Mouse (Mus musculus) hindbrain, embryonic 10.5 days (tissue): ENCODE data around the gene Tmem145. TPM values are rescaled to one million over a fixed set of nuclear protein-coding genes. Genes with fewer than 3 reads are reported as not detected.
"Not testable (repeated sequence)": the region's sequence is repeated elsewhere in the genome, so short reads cannot be mapped to it uniquely, and the experiment has no call there.

Experiments
- DNase-seq: peaks from one replicate; pipeline ENCODE4 v3.0.0-alpha.2; 2017; ENCODE audit warnings: low spot score
- H3K27ac ChIP-seq: fragments of 300-500 bp; sonication (generic); 2 replicates; pipeline ENCODE4 v1.5.1; 2016; ENCODE audit warnings: mild to moderate bottlenecking, moderate library complexity
- H3K27me3 ChIP-seq: fragments of 300-500 bp; sonication (generic); 2 replicates; pipeline ENCODE4 v1.6.1; 2016; ENCODE audit warnings: mild to moderate bottlenecking; ENCODE audit not compliant: poor library complexity, insufficient read depth, severe bottlenecking
- H3K36me3 ChIP-seq: fragments of 300-500 bp; sonication (generic); 2 replicates; pipeline ENCODE4 v1.6.1; 2016; ENCODE audit warnings: mild to moderate bottlenecking, moderate library complexity
- H3K4me1 ChIP-seq: fragments of 300-500 bp; sonication (generic); replicated peaks from 2 replicates; pipeline ENCODE4 v1.6.1; 2016; ENCODE audit warnings: mild to moderate bottlenecking
- H3K4me3 ChIP-seq: fragments of 300-500 bp; sonication (generic); 2 replicates; pipeline ENCODE4 v1.5.1; 2016; ENCODE audit warnings: mild to moderate bottlenecking, moderate library complexity
- H3K9me3 ChIP-seq: fragments of 300-500 bp; sonication (generic); 2 replicates; pipeline ENCODE4 v1.6.1; 2016; ENCODE audit warnings: mild to moderate bottlenecking, moderate library complexity
- WGBS: fragments of 180-500 bp; shearing (Covaris S2); methylation state at CpG from one replicate; pipeline ENCODE4 v1.1.7; 2016; 5-methylcytosine and 5-hydroxymethylcytosine counted together
- polyA plus RNA-seq: library from polyadenylated mRNA; unstranded; fragments of >200 nt; fragmentation: Nextera tagmentation; extraction: Ambion mirVana; gene quantifications from 2 replicates; pipeline ENCODE4 v1.2.1, GENCODE M21; 2016

The Tmem145 gene
- polyA plus RNA-seq, 1 experiment from 2014 or later: 9.1 TPM

- Histone ChIP-seq H3K9me3 (no peaks in the 10 kb centered on the region), H3K27me3 (no peaks in the 10 kb centered on the region), H3K4me1 (peaks cover 23% of the 10 kb centered on the region), H3K36me3 (peaks cover 31% of the 10 kb centered on the region), H3K27ac (no peak overlapping the region), H3K4me3 (no peak overlapping the region)
- 87% methylated on average over 2 of the region's 2 CpGs for WGBS
- DNase-seq: no peak
Observed at GRCm38 (mm10) chr7:25323219-25323618, 17.3 kb downstream of the Tmem145 start.

- Histone ChIP-seq H3K36me3 (peaks cover 47% of the 10 kb centered on the region), H3K4me1 (peaks cover 16% of the 10 kb centered on the region)
- DNase-seq, H3K27me3 ChIP-seq, H3K9me3 ChIP-seq, H3K4me3 ChIP-seq, H3K27ac ChIP-seq: not testable (repeated sequence)
- 89% methylated on average over 6 of the region's 6 CpGs for WGBS
Observed at GRCm38 (mm10) chr7:25325431-25325830, 19.5 kb downstream of the Tmem145 start.

DNA sequence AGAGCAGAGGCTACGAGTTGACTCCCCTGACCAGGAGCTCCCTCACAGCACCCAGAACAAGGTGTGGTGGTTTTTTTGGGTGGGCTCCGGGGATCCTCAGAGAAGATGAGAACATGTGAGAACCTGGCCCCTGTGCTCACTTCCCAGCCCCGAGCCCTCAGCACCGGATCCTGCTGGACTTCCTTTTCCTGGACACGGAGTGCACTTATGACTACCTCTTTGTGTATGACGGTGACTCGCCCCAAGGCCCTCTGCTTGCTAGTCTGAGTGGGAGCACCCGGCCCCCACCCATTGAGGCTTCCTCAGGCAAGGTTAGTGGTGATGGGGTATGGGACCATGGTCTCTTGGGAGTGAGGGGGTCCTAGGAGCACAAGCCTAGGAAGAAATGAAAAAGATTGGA, 20.3 kb downstream of the Tmem145 start:
- Histone ChIP-seq H3K36me3 (peaks cover 53% of the 10 kb centered on the region), H3K9me3 (no peaks in the 10 kb centered on the region), H3K4me1 (peaks cover 13% of the 10 kb centered on the region), H3K27me3 (no peaks in the 10 kb centered on the region), H3K27ac (peak overlapping the region; percentile 29; the same call in 1 of the 2 replicates), H3K4me3 (no peak overlapping the region)
- no peak for DNase-seq
- 90% methylated on average over 8 of the region's 8 CpGs for WGBS

GRCm38 (mm10) chr7:25333596-25334307, 27.8 kb downstream of the Tmem145 start:
- Histone ChIP-seq H3K4me1 (no peaks in the 10 kb centered on the region), H3K27me3 (no peaks in the 10 kb centered on the region), H3K36me3 (peaks cover 86% of the 10 kb centered on the region), H3K9me3 (peaks cover 5% of the 10 kb centered on the region; the same call in 1 of the 2 replicates), H3K4me3 (no peak overlapping the region), H3K27ac (no peak overlapping the region)
- peak; percentile 81 for DNase-seq
- WGBS: 38% methylated on average over 16 of the region's 16 CpGs

- H3K9me3 ChIP-seq: peaks cover 5% of the 10 kb centered on the region; the same call in 1 of the 2 replicates
- H3K27ac ChIP-seq: no peak overlapping the region
- no peaks in the 10 kb centered on the region for H3K4me1 ChIP-seq
- DNase-seq: no peak
- peaks cover 89% of the 10 kb centered on the region for H3K36me3 ChIP-seq
- H3K27me3 ChIP-seq: no peaks in the 10 kb centered on the region
- H3K4me3 ChIP-seq: no peak overlapping the region
- WGBS: 82% methylated on average over 12 of the region's 12 CpGs
Observed at GRCm38 (mm10) chr7:25334472-25334871, 28.6 kb downstream of the Tmem145 start.

DNA sequence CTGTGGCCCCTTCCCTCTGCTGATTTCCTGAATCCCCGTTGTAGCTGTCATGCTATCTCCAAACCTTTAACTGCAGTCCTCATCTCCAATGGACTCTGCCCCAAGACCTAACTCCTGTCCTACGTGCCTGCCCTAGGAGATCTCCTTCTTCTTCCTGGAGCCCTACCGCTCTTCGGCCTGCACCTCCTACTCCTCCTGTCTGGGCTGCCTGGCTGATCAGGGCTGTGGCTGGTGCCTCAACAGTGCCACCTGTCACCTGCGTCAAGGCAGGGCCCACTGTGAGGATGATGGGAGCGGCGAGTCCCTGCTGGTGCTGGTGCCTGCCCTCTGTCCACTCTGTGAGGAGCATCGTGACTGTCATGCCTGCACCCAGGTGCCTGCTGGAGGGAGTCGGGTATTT, 33.4 kb downstream of the Tmem145 start:
- no peak for DNase-seq
- Histone ChIP-seq H3K4me3 (no peak overlapping the region), H3K4me1 (no peaks in the 10 kb centered on the region; the same call in 1 of the 2 replicates), H3K36me3 (peaks cover 91% of the 10 kb centered on the region), H3K27ac (no peak overlapping the region), H3K9me3 (peaks cover 5% of the 10 kb centered on the region; the same call in 1 of the 2 replicates), H3K27me3 (no peaks in the 10 kb centered on the region)
- WGBS: 90% methylated on average over 9 of the region's 9 CpGs

DNA sequence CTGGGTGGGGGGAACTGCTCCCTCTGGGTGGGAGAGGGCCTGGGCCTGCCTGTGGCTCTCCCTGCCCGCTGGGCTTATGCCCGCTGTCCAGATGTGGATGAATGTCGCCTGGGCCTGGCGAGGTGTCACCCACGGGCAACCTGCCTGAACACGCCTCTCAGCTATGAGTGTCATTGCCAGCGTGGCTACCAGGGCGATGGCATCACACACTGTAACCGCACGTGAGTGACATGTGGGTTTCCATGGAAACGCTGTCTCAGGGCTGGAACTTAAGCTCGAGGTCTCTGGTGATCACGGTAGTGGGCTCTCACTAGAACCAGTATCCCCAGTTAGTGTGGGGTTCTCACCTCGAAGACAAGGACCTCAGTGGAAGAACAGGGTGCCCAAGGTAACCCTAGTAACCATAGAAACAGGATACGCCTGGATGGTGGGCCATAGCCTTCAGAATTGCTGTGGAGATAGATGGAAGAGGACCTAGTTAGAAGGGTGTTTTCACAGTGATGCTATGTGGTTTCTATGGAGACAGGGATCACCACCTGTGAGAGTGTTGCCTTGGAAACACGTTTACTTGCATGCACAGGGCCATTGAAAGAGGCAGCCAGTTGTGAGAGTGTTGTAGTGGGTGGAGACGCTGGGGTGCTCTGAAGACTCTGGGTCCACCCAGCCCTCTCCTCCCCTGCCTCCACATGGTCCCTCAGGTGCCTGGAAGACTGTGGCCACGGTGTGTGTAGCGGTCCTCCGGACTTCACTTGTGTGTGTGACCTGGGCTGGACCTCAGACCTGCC, 35.3 kb downstream of the Tmem145 start:
- Histone ChIP-seq H3K36me3 (peaks cover 89% of the 10 kb centered on the region), H3K4me1 (no peaks in the 10 kb centered on the region; the same call in 1 of the 2 replicates), H3K9me3 (peaks cover 5% of the 10 kb centered on the region; the same call in 1 of the 2 replicates), H3K27ac (no peak overlapping the region), H3K4me3 (no peak overlapping the region), H3K27me3 (no peaks in the 10 kb centered on the region)
- 82% methylated on average over 20 of the region's 20 CpGs for WGBS
- no peak for DNase-seq

GRCm38 (mm10) chr7:25348861-25349260, 43.0 kb downstream of the Tmem145 start:
- Histone ChIP-seq H3K27me3 (no peaks in the 10 kb centered on the region), H3K4me3 (no peak overlapping the region), H3K27ac (no peak overlapping the region), H3K4me1 (no peaks in the 10 kb centered on the region), H3K9me3 (peaks cover 22% of the 10 kb centered on the region), H3K36me3 (peaks cover 97% of the 10 kb centered on the region)
- no peak for DNase-seq
- 87% methylated on average over 8 of the region's 8 CpGs for WGBS

GRCm38 (mm10) chr7:25358721-25359206, 52.9 kb downstream of the Tmem145 start:
- H3K9me3 ChIP-seq: no peaks in the 10 kb centered on the region
- H3K27ac ChIP-seq: peak overlapping the region; percentile 83
- peaks cover 24% of the 10 kb centered on the region for H3K4me1 ChIP-seq
- peak; percentile 67 for DNase-seq
- peaks cover 98% of the 10 kb centered on the region for H3K36me3 ChIP-seq
- H3K27me3 ChIP-seq: no peaks in the 10 kb centered on the region
- peak overlapping the region; percentile 24 for H3K4me3 ChIP-seq
- WGBS: 58% methylated on average over 19 of the region's 19 CpGs

DNA sequence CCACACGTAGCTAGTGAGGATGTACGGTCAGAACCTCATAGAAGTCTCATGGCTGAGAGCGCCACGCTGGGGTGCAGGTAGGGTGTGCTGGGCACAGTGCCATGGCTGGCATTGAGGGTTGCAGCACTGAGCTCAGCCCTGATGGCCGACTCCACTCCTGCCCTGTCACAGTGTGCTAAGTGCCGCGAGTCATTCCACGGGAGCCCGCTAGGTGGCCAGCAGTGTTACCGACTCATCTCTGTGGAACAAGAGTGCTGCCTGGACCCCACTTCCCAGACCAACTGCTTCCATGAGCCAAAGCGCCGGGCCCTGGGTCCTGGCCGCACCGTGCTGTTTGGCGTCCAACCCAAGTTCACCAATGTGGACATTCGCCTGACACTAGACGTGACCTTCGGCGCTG, 57.2 kb downstream of the Tmem145 start:
- 89% methylated on average over 19 of the region's 19 CpGs for WGBS
- H3K4me3 ChIP-seq: no peak overlapping the region
- H3K36me3 ChIP-seq: peaks cover 68% of the 10 kb centered on the region
- H3K27me3 ChIP-seq: peaks cover 35% of the 10 kb centered on the region
- no peaks in the 10 kb centered on the region for H3K9me3 ChIP-seq
- DNase-seq: no peak
- peaks cover 60% of the 10 kb centered on the region for H3K4me1 ChIP-seq
- no peak overlapping the region for H3K27ac ChIP-seq

DNA sequence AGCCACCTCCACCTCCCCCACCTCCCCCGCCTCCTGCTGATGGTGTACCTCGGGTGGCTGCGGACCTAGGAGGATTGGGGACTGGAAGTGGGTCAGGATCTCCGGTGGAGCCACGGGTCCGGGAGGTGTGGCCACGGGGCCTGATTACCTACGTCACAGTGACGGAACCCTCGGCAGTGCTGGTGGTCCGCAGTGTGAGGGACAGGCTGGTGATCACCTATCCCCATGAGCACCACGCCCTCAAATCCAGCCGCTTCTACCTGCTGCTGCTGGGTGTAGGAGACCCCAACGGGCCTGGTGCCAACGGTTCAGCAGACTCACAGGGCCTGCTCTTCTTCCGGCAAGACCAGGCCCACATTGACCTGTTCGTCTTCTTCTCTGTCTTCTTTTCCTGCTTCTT, 57.7 kb downstream of the Tmem145 start:
- Histone ChIP-seq H3K27ac (no peak overlapping the region), H3K4me3 (no peak overlapping the region), H3K36me3 (peaks cover 63% of the 10 kb centered on the region), H3K4me1 (peaks cover 57% of the 10 kb centered on the region), H3K27me3 (peaks cover 40% of the 10 kb centered on the region), H3K9me3 (no peaks in the 10 kb centered on the region)
- WGBS: 94% methylated on average over 17 of the region's 17 CpGs
- DNase-seq: no peak
